Mouse (Mus musculus) urinary bladder, postnatal 14 days (tissue): ENCODE data around the gene Gpn2.
A peak's percentile ranks its signal among the peaks of the same experiment; 100 is the strongest.

Source experiments
- DNase-seq: peaks from one replicate; pipeline ENCODE4 v3.0.0; 2021; ENCODE audit warnings: low spot score

Gpn2 gene

GRCm38 (mm10) chr4:133584059-133584951 lies at the start of gene Gpn2:
Gene Gpn2 (plus strand): TSS chr4:133584362.
- peak; percentile 85 for DNase-seq

GRCm38 (mm10) chr4:133536081-133536480 lies 48.1 kb upstream of the Gpn2 start:
- DNase-seq: no peak

- DNase-seq: no peak
Measured at GRCm38 (mm10) chr4:133536652-133537051, 47.5 kb upstream of the Gpn2 start.

GRCm38 (mm10) chr4:133545272-133546231 lies 38.6 kb upstream of the Gpn2 start, which contains the start of gene Nudc:
Gene Nudc (minus strand): TSS chr4:133545996.
- peak; percentile 97 for DNase-seq

- DNase-seq: no peak
Measured at GRCm38 (mm10) chr4:133552029-133552428, 32.1 kb upstream of the Gpn2 start.

- no peak for DNase-seq
Measured at GRCm38 (mm10) chr4:133552768-133553447, 31.3 kb upstream of the Gpn2 start, which contains the start of gene Nr0b2. Gene Nr0b2 (plus strand): TSS chr4:133553376.

- DNase-seq: no peak
Measured at GRCm38 (mm10) chr4:133553448-133554330, 30.5 kb upstream of the Gpn2 start.

GRCm38 (mm10) chr4:133557041-133557717 lies 27.0 kb upstream of the Gpn2 start:
- no peak for DNase-seq

GRCm38 (mm10) chr4:133559846-133560245 lies 24.3 kb upstream of the Gpn2 start:
- DNase-seq: no peak

- DNase-seq: no peak
Measured at GRCm38 (mm10) chr4:133561622-133562021, 22.5 kb upstream of the Gpn2 start.

GRCm38 (mm10) chr4:133563123-133563571 lies 21.0 kb upstream of the Gpn2 start:
- peak; percentile 18 for DNase-seq

GRCm38 (mm10) chr4:133567251-133567650 lies 16.9 kb upstream of the Gpn2 start:
- DNase-seq: no peak

- DNase-seq: no peak
Measured at GRCm38 (mm10) chr4:133569291-133570065, 14.7 kb upstream of the Gpn2 start.

GRCm38 (mm10) chr4:133570066-133570466 lies 14.1 kb upstream of the Gpn2 start:
- DNase-seq: no peak

- peak; percentile 94 for DNase-seq
Measured at GRCm38 (mm10) chr4:133574070-133574842, 9.9 kb upstream of the Gpn2 start, which contains the start of gene Gpatch3. Gene Gpatch3 (plus strand): TSS chr4:133574745.

- DNase-seq: no peak
Measured at GRCm38 (mm10) chr4:133574843-133575202, 9.3 kb upstream of the Gpn2 start.

GRCm38 (mm10) chr4:133577983-133578382 lies 6.2 kb upstream of the Gpn2 start:
- DNase-seq: no peak

- DNase-seq: no peak
Measured at GRCm38 (mm10) chr4:133583690-133584058, 488 bp upstream of the Gpn2 start.

- DNase-seq: peak; percentile 60
Measured at GRCm38 (mm10) chr4:133592570-133592969, 8.4 kb downstream of the Gpn2 start.
